Mouse (Mus musculus) ES-E14 (cell line): ENCODE data around the gene Mfrp. TPM values are rescaled to one million over a fixed set of nuclear protein-coding genes. Genes with fewer than 3 reads are reported as not detected.

Experiments used
- DNase-seq: peaks from one replicate; pipeline ENCODE4 v3.0.0-alpha.2; 2013; ENCODE audit warnings: low read depth, low spot score
- H3K27ac ChIP-seq: 2 replicates; pipeline ENCODE4 v1.5.1; 2012; ENCODE audit warnings: low read depth, mild to moderate bottlenecking, low read length, moderate library complexity, mixed read lengths; ENCODE audit not compliant: poor library complexity, insufficient read depth, severe bottlenecking
- H3K36me3 ChIP-seq: 2 replicates; pipeline ENCODE4 v1.6.1; 2012; ENCODE audit warnings: mild to moderate bottlenecking, low read length, moderate library complexity, mixed read lengths; ENCODE audit not compliant: control insufficient read depth, poor library complexity, insufficient read depth, severe bottlenecking
- H3K4me1 ChIP-seq, 2 experiments: fragments of 150-350 bp in 1 of 2; sonication (generic) in 1 of 2; 2 replicates each; pipeline ENCODE4 v1.6.1; 2012; ENCODE audit warnings: low read length in 2 of 2, mild to moderate bottlenecking in 1 of 2, mixed read lengths in 1 of 2; ENCODE audit not compliant: control insufficient read depth in 2 of 2, insufficient read depth in 2 of 2, poor library complexity in 1 of 2
- H3K4me3 ChIP-seq, 2 experiments: fragments of 150-350 bp in 1 of 2; sonication (generic) in 1 of 2; 2 replicates each; pipeline ENCODE4 v1.5.1; 2012; ENCODE audit warnings: low read length in 2 of 2, low read depth in 1 of 2, mild to moderate bottlenecking in 1 of 2, mixed read lengths in 1 of 2; ENCODE audit not compliant: insufficient read depth in 1 of 2, poor library complexity in 1 of 2, severe bottlenecking in 1 of 2
- H3K9ac ChIP-seq: 2 replicates; pipeline ENCODE4 v1.6.1; 2012; ENCODE audit warnings: low read depth, mild to moderate bottlenecking, low read length, mixed read lengths; ENCODE audit not compliant: poor library complexity, insufficient read depth, severe bottlenecking
- H3K9me3 ChIP-seq: fragments of 150-350 bp; sonication (generic); 2 replicates; pipeline ENCODE4 v1.6.1; 2012; ENCODE audit warnings: low read depth, mild to moderate bottlenecking, low read length; ENCODE audit not compliant: control insufficient read depth, insufficient read depth
- CHD2 ChIP-seq: IDR thresholded peaks from 2 replicates; pipeline ENCODE4 v1.6.1; 2014; ENCODE audit warnings: mild to moderate bottlenecking, low read depth, low read length, inconsistent platforms
- HCFC1 ChIP-seq: IDR thresholded peaks from 2 replicates; pipeline ENCODE4 v1.6.1; 2012; ENCODE audit warnings: low read length, inconsistent platforms, borderline replicate concordance; ENCODE audit not compliant: insufficient read depth
- MAFK ChIP-seq: IDR thresholded peaks from 2 replicates; pipeline ENCODE4 v1.6.1; 2014; ENCODE audit warnings: mild to moderate bottlenecking, low read depth, low read length, inconsistent platforms; ENCODE audit not compliant: insufficient read depth
- ZC3H11A ChIP-seq: IDR thresholded peaks from 2 replicates; pipeline ENCODE4 v1.6.1; 2012; ENCODE audit warnings: low read depth, mild to moderate bottlenecking, inconsistent platforms, low read length, borderline replicate concordance
- ZNF384 ChIP-seq: IDR thresholded peaks from 2 replicates; pipeline ENCODE4 v1.6.1; 2012; ENCODE audit warnings: low read depth, low read length, inconsistent platforms
- in situ Hi-C, 2 experiments: fragments of 600-800 bp; cut with MboI; formaldehyde crosslinking; loops; one replicate each; pipeline ENCODE4 v1.15.1; 2025; ENCODE audit warnings: low sequenced_read_pairs in 2 of 2, inconsistent platforms in 1 of 2; ENCODE audit not compliant: unreplicated experiment in 2 of 2
- total RNA-seq: library from RNA; depleted of rRNA; stranded (reverse); fragments of 300-350 nt; gene quantifications from 2 replicates; pipeline ENCODE4 v1.2.3, GENCODE M21; 2012

Gene Mfrp
- total RNA-seq, 1 experiment: 0.09 TPM

GRCm38 (mm10) chr9:44069252-44069651, 32.3 kb upstream of the Mfrp start:
- peaks cover 0 to 15% of the 10 kb centered on the region in 2 experiments; a peak in 1 of 4 replicates for H3K4me1 ChIP-seq
- H3K36me3 ChIP-seq: no peaks in the 10 kb centered on the region
- H3K9me3 ChIP-seq: no peaks in the 10 kb centered on the region
- H3K27ac ChIP-seq: no peak overlapping the region
- no peak for DNase-seq
- no peak overlapping the region for H3K9ac ChIP-seq
- in situ Hi-C loops: no loop called here
- TF ChIP-seq MAFK (no peak), CHD2 (no peak), ZNF384 (no peak), HCFC1 (no peak), ZC3H11A (no peak)
- H3K4me3 ChIP-seq: no peak overlapping the region

DNA sequence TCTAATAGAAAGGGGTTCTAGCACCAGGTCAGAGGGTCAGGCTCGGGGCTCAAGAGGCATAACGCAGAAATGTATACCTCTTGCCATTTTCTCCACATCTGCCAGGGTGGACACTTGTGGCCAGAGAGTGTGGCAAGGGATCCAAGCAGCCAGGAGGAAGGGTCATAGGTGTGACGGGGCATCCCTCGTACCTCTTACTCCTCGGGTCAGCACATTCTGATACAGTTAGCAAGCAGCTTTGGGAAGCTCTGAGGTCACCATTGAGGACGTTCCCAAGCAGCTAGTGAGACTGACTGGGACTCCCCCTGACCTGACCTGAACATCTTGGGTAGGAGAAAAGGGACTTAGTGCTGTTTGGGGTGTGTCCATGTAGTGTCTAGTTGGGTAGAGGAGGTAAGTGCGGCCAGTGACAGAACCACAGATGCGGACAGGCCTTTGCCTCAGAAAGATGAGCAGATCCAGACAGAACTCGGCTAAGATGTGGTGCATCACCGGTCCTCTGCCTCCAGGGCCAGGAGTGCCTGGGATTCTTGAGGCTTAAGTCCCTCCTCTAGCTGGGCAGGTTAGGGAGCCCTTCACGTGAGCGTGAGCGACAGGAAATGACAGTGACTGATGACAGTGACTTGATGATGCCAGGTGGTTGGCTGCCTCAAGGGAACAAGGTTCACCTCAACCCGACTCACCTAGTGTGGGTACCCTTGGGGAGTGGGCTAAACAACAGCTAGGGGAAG, 31.3 kb upstream of the Mfrp start:
- H3K9ac ChIP-seq: no peak overlapping the region
- no peak for DNase-seq
- TF ChIP-seq MAFK (no peak), CHD2 (no peak), ZC3H11A (no peak), ZNF384 (no peak), HCFC1 (no peak)
- no peak overlapping the region for H3K27ac ChIP-seq
- no peaks in the 10 kb centered on the region for H3K36me3 ChIP-seq
- H3K9me3 ChIP-seq: no peaks in the 10 kb centered on the region
- in situ Hi-C loops: no loop called here
- peaks cover 0 to 16% of the 10 kb centered on the region in 2 experiments; a peak in 1 of 4 replicates for H3K4me1 ChIP-seq
- no peak overlapping the region for H3K4me3 ChIP-seq

- H3K9me3 ChIP-seq: no peaks in the 10 kb centered on the region
- DNase-seq: no peak
- peaks cover 0 to 18% of the 10 kb centered on the region in 2 experiments; a peak in 1 of 4 replicates for H3K4me1 ChIP-seq
- H3K4me3 ChIP-seq: no peak overlapping the region
- H3K9ac ChIP-seq: no peak overlapping the region
- H3K27ac ChIP-seq: no peak overlapping the region
- TF ChIP-seq ZNF384 (no peak), CHD2 (no peak), ZC3H11A (no peak), HCFC1 (no peak), MAFK (no peak)
- no peaks in the 10 kb centered on the region for H3K36me3 ChIP-seq
- in situ Hi-C loops: no loop called here
Observed at GRCm38 (mm10) chr9:44070844-44071231, 30.7 kb upstream of the Mfrp start.

DNA sequence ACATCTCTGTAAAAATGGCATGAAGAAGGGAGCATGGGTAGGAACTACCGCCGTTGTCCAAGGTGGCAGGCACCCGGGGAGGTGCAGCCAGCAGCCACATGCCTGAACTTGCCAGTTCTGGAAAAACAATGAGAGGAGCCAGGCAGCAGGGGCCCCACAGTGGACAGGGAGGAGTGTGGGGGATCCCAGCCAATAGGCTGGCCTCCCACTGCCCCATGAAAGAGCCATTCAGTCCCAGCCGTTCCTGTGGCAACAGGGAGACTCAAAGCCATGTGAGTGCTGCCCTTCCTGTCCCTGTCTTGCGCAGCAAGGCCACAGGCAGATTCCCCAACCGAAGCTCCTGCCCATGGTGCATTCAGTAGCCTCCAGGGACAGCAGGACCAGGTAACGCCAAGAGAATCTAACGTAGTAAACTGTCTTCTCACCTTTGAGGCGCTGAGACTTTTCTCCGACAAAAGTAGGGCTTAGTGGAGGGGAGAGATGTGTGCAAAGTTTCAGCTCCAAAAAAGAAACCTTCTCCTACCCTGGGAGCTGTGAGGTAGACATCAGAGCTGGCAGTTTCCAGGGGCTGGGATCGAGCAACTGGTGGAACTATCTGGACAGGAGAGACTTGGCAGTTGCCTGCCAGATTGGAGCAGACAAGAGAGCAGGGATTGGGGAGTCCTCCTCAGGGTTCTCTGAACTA, 29.5 kb upstream of the Mfrp start:
- no peak for TF ChIP-seq MAFK
- no peak for TF ChIP-seq ZNF384
- TF ChIP-seq CHD2: no peak
- no peak for TF ChIP-seq HCFC1
- no peak for TF ChIP-seq ZC3H11A

More for the DNA sequence above, 29.5 kb upstream of the Mfrp start:
- H3K9me3 ChIP-seq: no peaks in the 10 kb centered on the region
- H3K4me1 ChIP-seq: peaks cover 0 to 18% of the 10 kb centered on the region in 2 experiments; a peak in 1 of 4 replicates
- H3K4me3 ChIP-seq: no peak overlapping the region
- in situ Hi-C loops: no loop called here
- no peaks in the 10 kb centered on the region for H3K36me3 ChIP-seq
- no peak overlapping the region for H3K27ac ChIP-seq
- DNase-seq: no peak
- H3K9ac ChIP-seq: no peak overlapping the region
